Mouse (Mus musculus) cortical plate, adult 2 months (tissue): ENCODE measurements around the gene AL607142.1.

Experiments used
- CTCF ChIP-seq: fragments of 200-500 bp; IDR thresholded peaks from 2 replicates; pipeline ENCODE4 v1.5.1; 2011; ENCODE audit warnings: mild to moderate bottlenecking, control low read depth, low read length; ENCODE audit not compliant: insufficient read depth; ENCODE audit errors: extremely low read depth
- POLR2A ChIP-seq: fragments of 200-500 bp; IDR thresholded peaks from 2 replicates; pipeline ENCODE4 v1.6.1; 2011; ENCODE audit warnings: mild to moderate bottlenecking, low read length, control low read depth; ENCODE audit not compliant: insufficient read depth; ENCODE audit errors: extremely low read depth

DNA sequence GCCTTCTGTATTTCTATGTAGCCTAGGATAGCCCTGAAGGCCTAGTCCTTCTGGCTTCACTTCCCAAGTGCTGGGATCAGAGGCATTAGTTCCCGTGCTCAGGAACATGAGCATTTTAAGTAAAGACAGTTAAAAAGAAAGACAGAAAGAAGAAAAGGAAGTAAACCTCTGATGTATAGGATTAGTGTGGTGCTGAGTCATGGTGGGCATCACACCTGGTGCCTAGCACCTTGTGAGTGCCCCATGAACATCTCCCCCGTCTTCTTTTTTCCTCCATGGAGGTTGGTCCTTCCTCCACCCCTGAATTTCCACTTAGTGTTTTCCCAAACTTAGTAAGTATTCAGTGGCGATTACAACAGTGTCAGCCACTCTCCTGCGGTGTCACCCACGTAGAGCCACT is 20.2 kb upstream of the AL607142.1 start:
- TF ChIP-seq CTCF, result no peak
- TF ChIP-seq POLR2A, result no peak
